Mouse (Mus musculus) MEL (cell line): ENCODE measurements around the gene Mau2.

Experiments
- CTCF ChIP-seq, 3 experiments: IDR thresholded peaks in 2 of 3; conservative IDR thresholded peaks in 1 of 3; 2 replicates each; pipeline ENCODE4 v1.5.1; 2011 to 2012; ENCODE audit warnings: low read length in 3 of 3, low read depth in 2 of 3, mild to moderate bottlenecking in 2 of 3, improper control_type of control experiment in 1 of 3, inconsistent platforms in 1 of 3, mixed read lengths in 1 of 3, moderate library complexity in 1 of 3; ENCODE audit not compliant: control insufficient read depth in 1 of 3, insufficient read depth in 1 of 3, poor library complexity in 1 of 3, severe bottlenecking in 1 of 3
- E2F4 ChIP-seq: IDR thresholded peaks from 2 replicates; pipeline ENCODE4 v1.6.1; 2011; ENCODE audit warnings: low read depth, low read length, improper control_type of control experiment, borderline replicate concordance
- ETS1 ChIP-seq: IDR thresholded peaks from 2 replicates; pipeline ENCODE4 v1.6.1; 2012; ENCODE audit warnings: low read depth, mild to moderate bottlenecking, inconsistent platforms, low read length, improper control_type of control experiment, moderate library complexity
- HCFC1 ChIP-seq: IDR thresholded peaks from 2 replicates; pipeline ENCODE4 v1.6.1; 2012; ENCODE audit warnings: low read depth, mild to moderate bottlenecking, inconsistent platforms, low read length, improper control_type of control experiment, moderate library complexity
- POLR2A ChIP-seq, 2 experiments: IDR thresholded peaks; 2 replicates each; pipeline ENCODE4 v1.6.1; 2011 to 2012; ENCODE audit warnings: low read length in 2 of 2, mild to moderate bottlenecking in 2 of 2, control low read depth in 1 of 2, improper control_type of control experiment in 1 of 2, low read depth in 1 of 2, moderate library complexity in 1 of 2; ENCODE audit not compliant: control insufficient read depth in 1 of 2, insufficient read depth in 1 of 2, poor library complexity in 1 of 2
- POLR2AphosphoS2 ChIP-seq: IDR thresholded peaks from 2 replicates; pipeline ENCODE4 v1.6.1; 2011; ENCODE audit warnings: low read length, improper control_type of control experiment
- RAD21 ChIP-seq: IDR thresholded peaks from 2 replicates; pipeline ENCODE4 v1.6.1; 2011; ENCODE audit warnings: mild to moderate bottlenecking, low read depth, low read length, improper control_type of control experiment

- TF ChIP-seq RAD21: no peak
- no peak for TF ChIP-seq E2F4
- no peak for TF ChIP-seq POLR2A (IDR thresholded peaks at IDR 0.05; ENCODE audit: control insufficient read depth in 1 of 2, insufficient read depth in 1 of 2, low read depth in 1 of 2, low read length in 2 of 2, poor library complexity in 1 of 2)
- no peak for TF ChIP-seq ETS1
- TF ChIP-seq CTCF (IDR thresholded peaks at IDR 0.05 in 2 of 3, conservative IDR thresholded peaks at IDR 0.05 in 1 of 3; ENCODE audit: control insufficient read depth in 1 of 3, insufficient read depth in 1 of 3, low read depth in 2 of 3, low read length in 3 of 3, poor library complexity in 1 of 3, severe bottlenecking in 1 of 3): no peak
- no peak for TF ChIP-seq POLR2AphosphoS2
- no peak for TF ChIP-seq HCFC1
Measured at GRCm38 (mm10) chr8:70015017-70015416, 27.5 kb downstream of the Mau2 start.
